Mouse (Mus musculus): ENCODE measurements at regions not wholly inside any gene's neighbourhood (a gene's known extent, or its start where the extent isn't known, plus 50 kb on each side); places are given as distances from the start of the nearest gene placed in this dataset.
A peak's percentile ranks its signal among the peaks of the same experiment; 100 is the strongest.

- Histone ChIP-seq H3K4me3 (ENCODE audit: low read depth, low read length) (no peak overlapping the region), H3K36me3 (replicated peaks; ENCODE audit: control insufficient read depth, insufficient read depth, low read length) (no peaks in the 10 kb centered on the region), H3K9me3 (replicated peaks; ENCODE audit: control insufficient read depth, low read length) (no peaks in the 10 kb centered on the region), H3K4me1 (ENCODE audit: control insufficient read depth, insufficient read depth) (no peaks in the 10 kb centered on the region), H3K27ac (ENCODE audit: low read depth) (no peak overlapping the region), H3K4me2 (ENCODE audit: low read depth, low read length) (no peak overlapping the region), H3K27me3 (ENCODE audit: control insufficient read depth, insufficient read depth, low read length) (no peaks in the 10 kb centered on the region), H3K9ac (replicated peaks; ENCODE audit: low read depth, low read length) (no peak overlapping the region)
- ATAC-seq (ENCODE audit: insufficient read depth, low read depth) (no peak), DNase-seq (ENCODE audit: low spot score) (no peak)
- TF ChIP-seq CTCF (IDR thresholded peaks at IDR 0.05; ENCODE audit: low read depth) (no peak), EP300 (IDR thresholded peaks at IDR 0.05; ENCODE audit: low read depth) (no peak)
- 85% methylated on average over 9 of the region's 9 CpGs for WGBS
These were observed 171.2 kb downstream of the Kif26a start for GRCm38 (mm10) chr12:112317191-112317590.

- ATAC-seq (ENCODE audit: insufficient read depth, low read depth) (no peak), DNase-seq (ENCODE audit: low spot score) (no peak)
- TF ChIP-seq CTCF (IDR thresholded peaks at IDR 0.05; ENCODE audit: low read depth) (no peak), EP300 (IDR thresholded peaks at IDR 0.05; ENCODE audit: low read depth) (no peak)
- Histone ChIP-seq H3K4me3 (ENCODE audit: low read depth, low read length) (no peak overlapping the region), H3K9me3 (replicated peaks; ENCODE audit: control insufficient read depth, low read length) (no peaks in the 10 kb centered on the region), H3K4me2 (ENCODE audit: low read depth, low read length) (no peak overlapping the region), H3K27me3 (ENCODE audit: control insufficient read depth, insufficient read depth, low read length) (no peaks in the 10 kb centered on the region), H3K27ac (ENCODE audit: low read depth) (no peak overlapping the region), H3K4me1 (ENCODE audit: control insufficient read depth, insufficient read depth) (no peaks in the 10 kb centered on the region), H3K9ac (replicated peaks; ENCODE audit: low read depth, low read length) (no peak overlapping the region), H3K36me3 (replicated peaks; ENCODE audit: control insufficient read depth, insufficient read depth, low read length) (no peaks in the 10 kb centered on the region)
- WGBS, result 70% methylated on average over 5 of the region's 5 CpGs
These were observed 170.8 kb upstream of the A530016L24Rik start for GRCm38 (mm10) chr12:112318461-112318860.

GRCm38 (mm10) chr12:112322196-112322595 is 167.1 kb upstream of the A530016L24Rik start:
- H3K4me3 ChIP-seq (ENCODE audit: low read depth, low read length), result no peak overlapping the region
- TF ChIP-seq EP300 (IDR thresholded peaks at IDR 0.05; ENCODE audit: low read depth) (no peak), CTCF (IDR thresholded peaks at IDR 0.05; ENCODE audit: low read depth) (no peak)
- H3K27ac ChIP-seq (ENCODE audit: low read depth), result no peak overlapping the region
- H3K27me3 ChIP-seq (ENCODE audit: control insufficient read depth, insufficient read depth, low read length), result no peaks in the 10 kb centered on the region
- H3K36me3 ChIP-seq (replicated peaks; ENCODE audit: control insufficient read depth, insufficient read depth, low read length), result no peaks in the 10 kb centered on the region
- H3K4me1 ChIP-seq (ENCODE audit: control insufficient read depth, insufficient read depth), result no peaks in the 10 kb centered on the region
- DNase-seq (ENCODE audit: low spot score), result no peak
- no peak overlapping the region for H3K9ac ChIP-seq (replicated peaks; ENCODE audit: low read depth, low read length)
- no peak for ATAC-seq (ENCODE audit: insufficient read depth, low read depth)
- no peaks in the 10 kb centered on the region for H3K9me3 ChIP-seq (replicated peaks; ENCODE audit: control insufficient read depth, low read length)
- no peak overlapping the region for H3K4me2 ChIP-seq (ENCODE audit: low read depth, low read length)
- 44% methylated on average over 2 of the region's 2 CpGs for WGBS

GRCm38 (mm10) chr12:112327411-112327810 is 161.8 kb upstream of the A530016L24Rik start:
- WGBS, result 82% methylated on average over 8 of the region's 8 CpGs
- Histone ChIP-seq H3K27me3 (ENCODE audit: control insufficient read depth, insufficient read depth, low read length) (no peaks in the 10 kb centered on the region; the same call in 1 of the 2 replicates), H3K27ac (ENCODE audit: low read depth) (no peak overlapping the region), H3K9me3 (replicated peaks; ENCODE audit: control insufficient read depth, low read length) (no peaks in the 10 kb centered on the region), H3K4me2 (ENCODE audit: low read depth, low read length) (no peak overlapping the region), H3K4me1 (ENCODE audit: control insufficient read depth, insufficient read depth) (no peaks in the 10 kb centered on the region), H3K9ac (replicated peaks; ENCODE audit: low read depth, low read length) (no peak overlapping the region), H3K36me3 (replicated peaks; ENCODE audit: control insufficient read depth, insufficient read depth, low read length) (no peaks in the 10 kb centered on the region), H3K4me3 (ENCODE audit: low read depth, low read length) (no peak overlapping the region)
- TF ChIP-seq CTCF (IDR thresholded peaks at IDR 0.05; ENCODE audit: low read depth), result no peak
- TF ChIP-seq EP300 (IDR thresholded peaks at IDR 0.05; ENCODE audit: low read depth), result no peak
- ATAC-seq (ENCODE audit: insufficient read depth, low read depth) (no peak), DNase-seq (ENCODE audit: low spot score) (no peak)

- Histone ChIP-seq H3K9me3 (replicated peaks; ENCODE audit: control insufficient read depth, low read length) (no peaks in the 10 kb centered on the region), H3K4me2 (ENCODE audit: low read depth, low read length) (no peak overlapping the region), H3K9ac (replicated peaks; ENCODE audit: low read depth, low read length) (no peak overlapping the region), H3K36me3 (replicated peaks; ENCODE audit: control insufficient read depth, insufficient read depth, low read length) (no peaks in the 10 kb centered on the region), H3K27me3 (ENCODE audit: control insufficient read depth, insufficient read depth, low read length) (no peaks in the 10 kb centered on the region; the same call in 1 of the 2 replicates), H3K4me1 (ENCODE audit: control insufficient read depth, insufficient read depth) (no peaks in the 10 kb centered on the region), H3K27ac (ENCODE audit: low read depth) (peak overlapping the region; percentile 31; the same call in 1 of the 2 replicates), H3K4me3 (ENCODE audit: low read depth, low read length) (no peak overlapping the region)
- DNase-seq (ENCODE audit: low spot score) (peak; percentile 48), ATAC-seq (ENCODE audit: insufficient read depth, low read depth) (peak; percentile 64)
- 40% methylated on average over 8 of the region's 8 CpGs for WGBS
- peak; percentile 36; the same call in 1 of the 2 replicates for TF ChIP-seq EP300 (IDR thresholded peaks at IDR 0.05; ENCODE audit: low read depth)
- no peak for TF ChIP-seq CTCF (IDR thresholded peaks at IDR 0.05; ENCODE audit: low read depth)
These were observed 160.3 kb upstream of the A530016L24Rik start for GRCm38 (mm10) chr12:112328809-112329575.

Data from heart, postnatal 0 days (tissue).